In genomic region chr7:66297656-66298021, GRCm38 (mm10) we compare ENCODE assay signal across 23 mouse cellular contexts.
DNase-seq lines count a peak whose midpoint lies in the region; ATAC-seq lines count a peak whose summit lies in the region.
"Had no signal": no experiment of that assay in that cellular context is flagged by ENCODE, and none has a peak within 500 bp of the region (broad histone marks: within the 10 kb centered on the region; RNA-seq: fewer than 3 reads in every experiment).

No protein-coding gene starts in this region.

- no peak overlapping the region for H3K4me3 ChIP-seq in hindbrain, embryonic 13.5 days
- H3K4me3 ChIP-seq in hindbrain, embryonic 11.5 days (ENCODE audit: low read depth, low read length), result no peak overlapping the region
- no peak overlapping the region for H3K4me3 ChIP-seq in limb, embryonic 10.5 days
- no peak overlapping the region for H3K4me3 ChIP-seq in limb, embryonic 13.5 days
- H3K4me3 ChIP-seq: embryonic facial prominence, embryonic 10.5 days; embryonic facial prominence, embryonic 13.5 days; erythroblast, embryonic 14.5 days; heart, adult 2 months; heart, embryonic 10.5 days had no signal

- H3K27me3 ChIP-seq in hindbrain, embryonic 13.5 days, result no peaks in the 10 kb centered on the region
- H3K27me3 ChIP-seq in hindbrain, embryonic 11.5 days (ENCODE audit: control insufficient read depth, insufficient read depth, low read length), result no peaks in the 10 kb centered on the region
- no peaks in the 10 kb centered on the region for H3K27me3 ChIP-seq in limb, embryonic 10.5 days (ENCODE audit: low read depth, poor library complexity, severe bottlenecking)
- H3K27me3 ChIP-seq in limb, embryonic 13.5 days, result no peaks in the 10 kb centered on the region
- H3K27me3 ChIP-seq: embryonic facial prominence, embryonic 13.5 days had no signal

- no peaks in the 10 kb centered on the region for H3K36me3 ChIP-seq in hindbrain, embryonic 13.5 days
- no peaks in the 10 kb centered on the region for H3K36me3 ChIP-seq in hindbrain, embryonic 11.5 days (ENCODE audit: control insufficient read depth, insufficient read depth, low read length)
- H3K36me3 ChIP-seq in limb, embryonic 10.5 days, result peaks cover 21% of the 10 kb centered on the region
- H3K36me3 ChIP-seq in limb, embryonic 13.5 days, result peaks cover 18% of the 10 kb centered on the region

- H3K9ac ChIP-seq in hindbrain, embryonic 13.5 days, result 0 out of 2 replicates have a peak overlapping the region, but pooled peaks have one; percentile 13
- no peak overlapping the region for H3K9ac ChIP-seq in hindbrain, embryonic 11.5 days (ENCODE audit: low read depth, low read length)
- H3K9ac ChIP-seq in limb, embryonic 13.5 days, result no peak overlapping the region
- H3K9ac ChIP-seq: embryonic facial prominence, embryonic 13.5 days; hindbrain, embryonic 14.5 days had no signal

- WGBS in hindbrain, embryonic 13.5 days, result 71% methylated on average over 9 of the region's 9 CpGs
- WGBS in hindbrain, embryonic 11.5 days, result 73% methylated on average over 9 of the region's 9 CpGs
- WGBS in limb, embryonic 10.5 days, result 82% methylated on average over 9 of the region's 9 CpGs
- WGBS in limb, embryonic 13.5 days, result 58% methylated on average over 9 of the region's 9 CpGs

- peaks cover 18% of the 10 kb centered on the region for H3K4me1 ChIP-seq in hindbrain, embryonic 13.5 days (replicated peaks)
- H3K4me1 ChIP-seq in hindbrain, embryonic 11.5 days (replicated peaks; ENCODE audit: control insufficient read depth, insufficient read depth, low read length), result peaks cover under 1% of the 10 kb centered on the region; the same call in 1 of the 2 replicates
- peaks cover 17% of the 10 kb centered on the region for H3K4me1 ChIP-seq in limb, embryonic 10.5 days
- H3K4me1 ChIP-seq in limb, embryonic 13.5 days, result peaks cover 12% of the 10 kb centered on the region

- H3K9me3 ChIP-seq in hindbrain, embryonic 13.5 days, result no peaks in the 10 kb centered on the region
- no peaks in the 10 kb centered on the region for H3K9me3 ChIP-seq in hindbrain, embryonic 11.5 days (ENCODE audit: control insufficient read depth, low read length)
- no peaks in the 10 kb centered on the region for H3K9me3 ChIP-seq in limb, embryonic 10.5 days (replicated peaks)
- no peaks in the 10 kb centered on the region for H3K9me3 ChIP-seq in limb, embryonic 13.5 days
- H3K9me3 ChIP-seq: embryonic facial prominence, embryonic 10.5 days; embryonic facial prominence, embryonic 13.5 days; heart, embryonic 10.5 days had no signal

- H3K27ac ChIP-seq in hindbrain, embryonic 13.5 days, result 0 out of 2 replicates have a peak overlapping the region, but pooled peaks have one; percentile 9
- no peak overlapping the region for H3K27ac ChIP-seq in hindbrain, embryonic 11.5 days (ENCODE audit: low read depth, low read length)
- peak overlapping the region; percentile 28; the same call in 1 of the 2 replicates for H3K27ac ChIP-seq in limb, embryonic 10.5 days
- 0 out of 2 replicates have a peak overlapping the region, but pooled peaks have one; percentile 10 for H3K27ac ChIP-seq in limb, embryonic 13.5 days
- H3K27ac ChIP-seq: embryonic facial prominence, embryonic 13.5 days; heart, adult 2 months; heart, embryonic 10.5 days; hindbrain, embryonic 14.5 days; hindbrain, postnatal 0 days had no signal

- no peak for ATAC-seq in hindbrain, embryonic 13.5 days (ENCODE audit: low FRiP score)
- ATAC-seq in hindbrain, embryonic 11.5 days (ENCODE audit: low FRiP score), result no peak
- ATAC-seq in limb, embryonic 13.5 days (ENCODE audit: low FRiP score, low read depth), result no peak
- ATAC-seq: CD4-positive, CD25-positive, alpha-beta regulatory T cell, adult 4 months; hindbrain, postnatal 0 days; inflammation-experienced regulatory T-cells, adult 6 months had no signal

- no peak overlapping the region for H3K4me2 ChIP-seq in hindbrain, embryonic 13.5 days
- no peak overlapping the region for H3K4me2 ChIP-seq in hindbrain, embryonic 11.5 days (replicated peaks; ENCODE audit: low read depth, low read length)
- no peak overlapping the region for H3K4me2 ChIP-seq in limb, embryonic 13.5 days (replicated peaks)
- H3K4me2 ChIP-seq: embryonic facial prominence, embryonic 13.5 days; hindbrain, embryonic 14.5 days had no signal

- DNase-seq in hindbrain, embryonic 11.5 days (ENCODE audit: low spot score), result no peak
- DNase-seq in limb, embryonic 10.5 days (ENCODE audit: low spot score), result no peak
- DNase-seq in embryo, embryonic 9.5 days (ENCODE audit: extremely low spot score), result no peak
- DNase-seq in kidney, postnatal 36 days, result no peak
- DNase-seq: adrenal gland, adult 2 months; adrenal gland, postnatal 14 days; cerebellum, adult 11 months; cerebellum, adult 2 months; cerebellum, adult 9-11 months; cerebellum, postnatal 25 days; gastrocnemius, postnatal 10 days; gastrocnemius, postnatal 36 days; heart, adult 2 months had no signal
